Mouse (Mus musculus) testis, postnatal 10 days (tissue): Measurements from ENCODE around the gene Fndc1.

Experiments
- DNase-seq: peaks from one replicate; pipeline ENCODE4 v3.0.0; 2021; ENCODE audit warnings: low spot score

Fndc1 gene

GRCm38 (mm10) chr17:7826819-7827515 lies at the start of gene Fndc1:
Fndc1 (minus strand) TSS chr17:7827302.
- DNase-seq, result peak; percentile 78

DNA sequence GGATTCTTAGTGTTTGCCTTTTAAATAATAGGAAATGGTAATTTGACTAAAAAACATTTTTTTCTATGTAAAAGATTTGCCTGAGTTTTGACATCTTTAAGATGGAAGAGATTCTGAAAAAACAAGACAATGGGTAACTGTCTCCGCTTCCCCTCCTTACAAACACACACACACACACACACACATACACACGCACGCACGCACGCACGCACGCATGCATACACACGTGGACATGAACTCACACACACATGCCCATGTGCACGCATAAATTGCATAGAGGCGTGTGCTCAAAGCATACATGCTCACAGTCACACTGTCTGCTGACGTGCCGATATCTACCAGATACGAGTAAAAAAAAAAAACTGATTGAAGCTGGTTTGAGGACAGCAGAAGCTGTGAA lies 49.4 kb upstream of the Fndc1 start:
- no peak for DNase-seq

DNA sequence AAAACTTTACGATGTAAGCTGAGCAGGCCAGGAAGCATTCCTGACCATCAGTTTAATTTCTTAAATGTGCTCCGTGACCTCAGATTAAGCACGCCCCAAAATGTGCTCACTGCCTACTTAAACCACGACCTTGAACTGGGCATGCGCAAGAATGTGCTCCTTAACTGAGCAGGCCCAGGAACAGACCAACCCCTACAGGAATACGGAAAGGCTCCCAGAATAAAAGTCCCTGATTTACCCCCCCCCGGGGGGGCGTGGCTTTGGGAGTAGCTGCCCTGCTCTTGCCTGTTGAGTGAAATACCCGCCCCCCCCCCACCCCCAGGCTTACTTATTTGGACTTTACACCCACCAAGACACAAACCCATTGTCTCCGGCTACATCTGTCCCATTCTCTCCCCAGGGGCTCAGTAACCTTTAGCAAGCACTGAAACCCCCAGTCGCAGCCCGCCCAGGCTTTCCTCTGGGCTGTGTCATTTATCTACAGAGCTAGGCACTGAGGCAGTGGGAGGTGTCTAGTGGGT lies 48.9 kb upstream of the Fndc1 start:
- DNase-seq, result peak; percentile 88

DNA sequence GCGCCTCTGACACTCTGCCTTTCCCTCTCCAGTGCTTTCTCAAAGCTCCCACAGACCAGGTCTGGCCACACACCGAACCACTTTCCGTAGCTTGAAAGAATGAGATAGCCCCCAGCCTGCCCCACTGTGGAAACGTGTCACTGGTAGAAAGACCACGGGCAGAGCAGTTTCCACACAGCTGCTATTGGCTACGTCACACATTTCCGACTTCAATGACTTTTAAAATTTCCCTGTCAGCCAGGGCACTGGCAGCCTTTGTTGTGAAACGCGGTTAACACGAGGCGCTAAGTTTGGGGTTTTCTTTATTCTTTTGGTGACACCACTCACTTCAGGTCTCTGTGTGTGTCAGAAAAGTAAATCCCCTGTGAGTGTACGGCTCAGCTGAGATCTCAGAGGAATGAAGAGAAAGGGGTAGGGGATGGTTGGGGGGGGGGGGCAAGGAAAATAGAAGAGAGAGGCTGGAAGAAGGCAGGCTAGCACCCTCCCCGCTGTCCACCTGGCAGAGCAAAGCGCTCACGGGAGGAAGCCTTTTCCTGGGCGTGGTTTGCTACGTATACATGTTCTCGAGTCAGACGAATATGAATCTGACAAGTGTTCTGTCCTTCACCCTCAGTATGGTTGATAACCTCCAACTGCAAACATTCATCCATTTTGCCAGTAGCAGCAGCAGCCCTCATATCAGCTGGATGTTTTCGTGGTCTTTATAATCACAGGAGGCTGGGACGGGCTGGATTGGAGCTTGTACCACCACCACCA lies 47.9 kb upstream of the Fndc1 start:
- DNase-seq, result no peak

- DNase-seq, result no peak
Observed at GRCm38 (mm10) chr17:7873382-7873781, 46.3 kb upstream of the Fndc1 start.

GRCm38 (mm10) chr17:7871800-7872199 lies 44.7 kb upstream of the Fndc1 start:
- DNase-seq, result no peak

GRCm38 (mm10) chr17:7870862-7871605 lies 43.9 kb upstream of the Fndc1 start:
- DNase-seq, result no peak

DNA sequence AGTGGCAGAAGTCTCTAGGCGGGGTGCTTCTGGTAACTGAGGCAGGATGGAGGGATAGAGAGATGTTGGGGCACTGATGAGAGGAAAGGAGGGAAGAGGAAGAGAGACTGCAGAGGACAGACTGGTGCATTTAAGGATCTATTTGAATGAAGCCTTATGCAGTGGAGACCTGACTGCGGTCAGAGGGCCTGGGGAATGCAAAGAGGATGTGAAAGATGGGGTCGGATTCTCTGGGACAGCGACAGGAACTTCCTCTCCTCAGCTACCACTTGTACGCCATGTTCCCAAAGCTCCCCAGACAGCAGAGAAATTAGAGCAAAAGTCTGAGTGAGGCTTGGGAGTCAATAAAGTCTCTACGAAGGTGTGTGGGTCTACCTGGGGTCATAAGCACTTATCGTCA lies 42.0 kb upstream of the Fndc1 start:
- no peak for DNase-seq

GRCm38 (mm10) chr17:7868631-7869030 lies 41.5 kb upstream of the Fndc1 start:
- peak; percentile 88 for DNase-seq

DNA sequence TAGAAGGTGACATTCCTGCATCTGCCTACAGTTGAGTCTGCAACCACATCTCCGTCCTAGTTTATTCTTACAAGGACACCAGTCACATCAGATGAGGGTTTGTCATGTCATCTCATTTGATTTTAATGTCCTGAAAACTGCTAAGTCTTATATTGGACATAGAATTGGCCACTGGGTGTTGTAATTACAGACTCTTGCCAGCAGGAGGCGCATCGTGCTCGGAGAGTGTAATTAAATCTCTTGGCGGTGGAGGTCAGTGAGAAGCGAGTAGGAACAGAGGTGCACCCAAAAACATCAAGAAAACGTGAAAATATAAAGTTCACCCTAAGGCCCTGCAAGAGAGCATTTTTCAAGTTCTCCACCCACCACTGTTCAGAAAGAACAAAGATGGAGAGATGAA lies 37.6 kb upstream of the Fndc1 start:
- DNase-seq, result peak; percentile 61

DNA sequence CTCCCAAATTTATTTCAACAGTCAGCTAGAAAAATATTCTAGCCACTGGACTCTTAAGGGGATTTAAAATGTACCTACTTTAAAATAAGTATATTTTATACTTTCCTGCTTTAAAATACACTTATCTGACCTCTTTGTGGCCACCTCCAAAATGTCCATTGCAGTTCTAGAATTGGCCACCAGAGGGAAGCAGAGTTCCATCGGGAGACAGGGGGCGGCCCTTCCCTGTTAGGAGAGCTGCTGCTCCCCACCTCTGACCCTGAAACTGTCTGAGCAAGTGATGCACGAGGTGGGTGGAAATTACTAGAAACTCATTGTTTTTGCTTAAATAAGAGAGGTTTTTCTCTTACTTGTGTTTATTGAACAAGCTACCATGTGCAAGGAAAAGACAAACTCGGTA lies 36.6 kb upstream of the Fndc1 start:
- peak; percentile 91 for DNase-seq

DNA sequence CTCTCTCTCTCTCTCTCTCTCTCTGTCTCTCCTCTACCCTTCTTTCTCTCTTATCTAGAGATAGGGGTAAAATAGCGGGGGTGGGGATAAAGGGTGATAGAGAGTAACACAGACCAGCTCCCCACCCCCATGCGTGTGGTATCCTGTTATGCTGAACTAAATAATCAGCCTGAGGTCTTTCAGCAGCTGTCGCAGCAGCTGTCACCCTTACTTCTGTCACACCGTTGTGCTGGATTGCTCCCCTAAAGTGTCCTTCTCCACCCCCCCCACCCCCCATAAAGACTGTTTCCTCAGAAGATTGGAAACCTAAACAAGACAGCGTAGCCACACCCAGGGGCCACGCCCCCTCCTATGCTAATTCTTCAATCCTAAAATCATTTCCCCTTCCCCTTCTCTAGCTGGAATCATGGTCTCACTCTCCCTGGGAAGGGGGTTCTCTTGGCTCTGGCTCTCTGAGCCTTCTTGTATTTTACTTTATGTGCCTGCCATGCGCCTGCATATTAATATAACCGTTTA lies 33.8 kb upstream of the Fndc1 start:
- DNase-seq, result no peak

DNA sequence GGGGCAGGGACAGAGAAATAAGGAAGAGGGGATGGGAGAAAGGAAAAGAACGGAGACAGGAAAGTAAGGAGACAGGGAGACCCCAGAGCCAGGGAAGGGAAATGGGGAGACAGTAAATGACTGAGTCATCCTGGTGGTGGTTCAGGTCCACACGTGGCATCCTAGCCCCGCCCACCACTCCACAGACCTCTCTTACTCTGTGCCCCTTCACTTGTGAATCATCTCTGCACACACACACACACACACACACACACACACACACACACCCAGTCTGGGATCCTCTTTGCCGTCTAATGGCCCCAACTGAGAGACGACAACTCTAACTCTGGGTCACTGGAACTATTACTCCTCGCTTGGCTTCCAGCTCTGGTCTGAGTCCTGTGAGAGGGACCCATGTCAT lies 30.6 kb upstream of the Fndc1 start:
- no peak for DNase-seq

DNA sequence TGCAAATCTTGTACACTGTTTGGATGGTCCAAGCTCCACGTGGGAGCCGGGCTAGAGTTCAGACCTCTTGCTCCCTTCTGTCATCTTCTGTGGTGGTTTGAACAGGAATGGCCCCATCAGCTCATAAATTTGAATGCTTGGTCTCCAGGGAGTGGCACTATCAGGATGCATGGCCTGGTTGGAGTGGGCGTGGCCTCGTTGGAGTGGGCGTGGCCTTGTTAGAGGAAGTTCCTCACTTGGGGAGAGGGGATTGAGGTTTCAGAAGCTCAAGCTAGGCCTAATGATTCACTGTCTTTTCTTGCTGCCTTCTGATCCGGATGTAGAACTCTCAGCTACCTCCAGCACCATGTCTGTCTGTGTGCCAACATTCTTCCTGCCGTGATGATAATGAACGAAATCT lies 28.7 kb upstream of the Fndc1 start:
- DNase-seq, result peak; percentile 66

DNA sequence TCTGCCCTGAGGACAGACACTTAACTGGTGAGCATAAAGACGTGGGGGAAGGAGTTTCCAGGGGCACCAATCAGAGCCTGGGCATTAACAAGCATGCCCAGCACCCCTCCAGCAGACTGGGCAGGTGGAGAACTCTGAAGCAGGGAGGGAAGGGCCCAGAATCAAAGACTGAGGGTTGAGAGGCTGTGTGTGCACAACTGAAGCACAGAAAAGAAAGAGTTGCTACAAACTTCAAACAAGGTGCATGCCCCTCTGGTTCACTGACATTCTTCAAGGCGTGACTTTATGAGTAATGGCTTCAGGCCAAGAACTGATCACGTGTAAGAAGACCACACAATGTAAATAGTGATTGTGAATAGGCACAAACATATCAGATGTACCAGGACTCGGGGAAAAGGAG lies 24.9 kb upstream of the Fndc1 start:
- no peak for DNase-seq

GRCm38 (mm10) chr17:7851527-7851926 lies 24.4 kb upstream of the Fndc1 start:
- no peak for DNase-seq

- DNase-seq, result no peak
Observed at GRCm38 (mm10) chr17:7850246-7850645, 23.1 kb upstream of the Fndc1 start.

GRCm38 (mm10) chr17:7840505-7841290 lies 13.6 kb upstream of the Fndc1 start:
- DNase-seq, result no peak

DNA sequence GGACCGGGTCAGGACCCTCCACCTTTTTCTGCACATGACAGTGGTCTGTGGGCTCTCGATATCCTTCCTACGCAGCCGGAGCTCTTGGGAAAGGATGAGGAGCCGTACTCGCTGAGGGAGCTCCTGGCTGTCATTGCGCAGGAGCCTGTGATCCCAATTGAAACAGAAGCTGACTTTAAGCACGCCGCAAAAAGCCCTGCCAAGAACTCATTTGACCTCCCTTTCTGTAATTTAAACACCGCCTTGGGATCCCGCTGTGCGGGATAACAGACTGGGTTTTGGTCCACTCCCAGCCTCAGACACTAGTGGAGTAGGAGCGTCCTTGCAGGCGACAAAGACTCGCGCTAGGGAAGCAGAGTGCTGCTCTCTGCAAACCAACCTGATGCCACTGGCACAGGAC lies 484 bp upstream of the Fndc1 start:
- DNase-seq, result no peak

DNA sequence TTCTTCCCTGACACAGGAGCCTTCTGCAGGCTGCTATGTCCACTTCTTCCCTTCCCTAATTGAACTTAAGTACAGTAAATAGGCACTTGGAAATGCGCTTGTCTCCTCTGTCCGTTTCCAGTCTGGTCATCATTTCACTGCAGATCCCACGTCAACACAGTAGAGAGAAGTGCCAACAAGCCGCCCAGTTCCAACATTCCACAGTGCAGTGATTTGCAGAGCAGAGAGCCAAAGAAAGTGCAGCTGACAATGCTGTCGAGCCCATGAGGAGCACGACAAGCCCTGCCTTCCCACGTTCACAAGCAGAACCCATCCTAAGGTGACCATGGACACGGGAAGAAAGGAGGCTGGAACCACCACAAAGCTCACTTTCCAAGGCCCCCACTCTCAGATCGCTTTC lies 1.7 kb downstream of the Fndc1 start:
- DNase-seq, result no peak

DNA sequence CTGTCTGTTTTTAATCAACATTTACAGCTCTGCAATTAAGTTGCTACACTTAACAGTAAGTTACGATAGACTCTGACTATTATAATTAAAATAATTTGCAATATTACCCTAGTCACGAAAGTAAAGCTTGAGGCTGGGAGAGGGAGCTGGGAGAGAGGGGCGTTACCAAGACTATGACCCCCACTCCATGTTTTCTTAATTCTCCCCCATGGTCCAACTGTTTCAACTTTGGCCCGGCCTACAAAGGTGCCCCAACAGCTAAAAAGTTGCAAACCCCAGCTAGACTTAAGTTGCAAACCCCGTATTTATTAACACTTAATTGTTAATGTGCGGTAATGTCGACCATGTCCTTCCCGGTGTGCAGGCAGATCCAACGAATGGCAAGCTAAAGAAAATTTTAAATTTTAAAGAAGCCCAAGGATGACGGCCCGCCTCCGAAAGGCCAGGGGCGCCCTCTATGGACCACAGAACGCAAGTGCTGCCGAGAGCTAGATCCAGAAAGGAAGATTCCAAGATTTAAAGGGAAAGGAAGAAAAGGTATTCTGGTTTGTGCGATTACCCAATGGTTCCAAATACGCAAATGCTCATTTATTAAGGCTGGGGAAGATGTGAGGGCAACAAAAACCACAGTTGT lies 5.4 kb downstream of the Fndc1 start:
- DNase-seq, result peak; percentile 84
